Mouse (Mus musculus): ENCODE results near the gene Ncor1. TPM values are rescaled to one million over a fixed set of nuclear protein-coding genes. Genes with fewer than 3 reads are reported as not detected.
A peak's percentile ranks its signal among the peaks of the same experiment; 100 is the strongest.

Gene Ncor1
- polyA plus RNA-seq, 1 experiment from 2014 or later = 177 TPM

GRCm38 (mm10) chr11:62494754-62495275, 36.5 kb upstream of the Ncor1 start:
- H3K9ac ChIP-seq = peak overlapping the region; percentile 32; the same call in 1 of the 2 replicates
- ATAC-seq (ENCODE audit: insufficient read depth) = peak; percentile 81
- no peak for TF ChIP-seq CTCF (IDR thresholded peaks at IDR 0.05; ENCODE audit: low read depth)

GRCm38 (mm10) chr11:62493701-62494100, 35.4 kb upstream of the Ncor1 start:
- H3K36me3 ChIP-seq (ENCODE audit: insufficient read depth) = no peaks in the 10 kb centered on the region
- H3K4me2 ChIP-seq = no peak overlapping the region
- no peak overlapping the region for H3K27ac ChIP-seq (ENCODE audit: low read depth)
- TF ChIP-seq CTCF (IDR thresholded peaks at IDR 0.05; ENCODE audit: low read depth) = no peak
- H3K4me1 ChIP-seq (ENCODE audit: insufficient read depth) = peaks cover 13% of the 10 kb centered on the region
- DNase-seq = no peak
- no peaks in the 10 kb centered on the region for H3K9me3 ChIP-seq (ENCODE audit: low read depth, low read length)
- 89% methylated on average over 6 of the region's 6 CpGs for WGBS
- no peak overlapping the region for H3K4me3 ChIP-seq (ENCODE audit: low read depth, low read length)
- no peaks in the 10 kb centered on the region for H3K27me3 ChIP-seq (ENCODE audit: insufficient read depth, low read length)
- ATAC-seq (ENCODE audit: insufficient read depth) = no peak
- H3K9ac ChIP-seq = no peak overlapping the region

More at GRCm38 (mm10) chr11:62494754-62495275, 36.5 kb upstream of the Ncor1 start:
- Histone ChIP-seq H3K36me3 (ENCODE audit: insufficient read depth) (no peaks in the 10 kb centered on the region), H3K27ac (ENCODE audit: low read depth) (peak overlapping the region; percentile 91), H3K4me1 (ENCODE audit: insufficient read depth) (peaks cover 13% of the 10 kb centered on the region), H3K4me2 (no peak overlapping the region; the same call in 1 of the 2 replicates), H3K9me3 (ENCODE audit: low read depth, low read length) (no peaks in the 10 kb centered on the region), H3K4me3 (ENCODE audit: low read depth, low read length) (no peak overlapping the region), H3K27me3 (ENCODE audit: insufficient read depth, low read length) (no peaks in the 10 kb centered on the region)
- WGBS = 4% methylated on average over 6 of the region's 6 CpGs
- peak; percentile 79 for DNase-seq

- H3K9me3 ChIP-seq (ENCODE audit: low read depth, low read length) = no peaks in the 10 kb centered on the region
- no peaks in the 10 kb centered on the region for H3K4me1 ChIP-seq (ENCODE audit: insufficient read depth)
- WGBS = 90% methylated on average over 10 of the region's 10 CpGs
- no peak for TF ChIP-seq CTCF (IDR thresholded peaks at IDR 0.05; ENCODE audit: low read depth)
- H3K27ac ChIP-seq (ENCODE audit: low read depth) = no peak overlapping the region
- no peak overlapping the region for H3K4me2 ChIP-seq
- H3K9ac ChIP-seq = no peak overlapping the region
- ATAC-seq (ENCODE audit: insufficient read depth) (no peak), DNase-seq (no peak)
- H3K36me3 ChIP-seq (ENCODE audit: insufficient read depth) = no peaks in the 10 kb centered on the region
- H3K4me3 ChIP-seq (ENCODE audit: low read depth, low read length) = no peak overlapping the region
- H3K27me3 ChIP-seq (ENCODE audit: insufficient read depth, low read length) = no peaks in the 10 kb centered on the region
Observed at GRCm38 (mm10) chr11:62487540-62488350, 29.4 kb upstream of the Ncor1 start.

GRCm38 (mm10) chr11:62486949-62487348, 28.6 kb upstream of the Ncor1 start:
- Histone ChIP-seq H3K4me3 (ENCODE audit: low read depth, low read length) (no peak overlapping the region), H3K36me3 (ENCODE audit: insufficient read depth) (no peaks in the 10 kb centered on the region), H3K9me3 (ENCODE audit: low read depth, low read length) (no peaks in the 10 kb centered on the region), H3K27me3 (ENCODE audit: insufficient read depth, low read length) (no peaks in the 10 kb centered on the region), H3K27ac (ENCODE audit: low read depth) (no peak overlapping the region), H3K4me1 (ENCODE audit: insufficient read depth) (no peaks in the 10 kb centered on the region), H3K9ac (no peak overlapping the region), H3K4me2 (no peak overlapping the region)
- TF ChIP-seq CTCF (IDR thresholded peaks at IDR 0.05; ENCODE audit: low read depth) = no peak
- WGBS = 92% methylated on average over 1 of the region's 1 CpGs
- no peak for ATAC-seq (ENCODE audit: insufficient read depth)
- DNase-seq = no peak

GRCm38 (mm10) chr11:62479581-62479980, 21.2 kb upstream of the Ncor1 start:
- Histone ChIP-seq H3K27me3 (ENCODE audit: insufficient read depth, low read length) (no peaks in the 10 kb centered on the region), H3K4me1 (ENCODE audit: insufficient read depth) (no peaks in the 10 kb centered on the region), H3K4me2 (no peak overlapping the region), H3K4me3 (ENCODE audit: low read depth, low read length) (no peak overlapping the region), H3K36me3 (ENCODE audit: insufficient read depth) (no peaks in the 10 kb centered on the region), H3K9me3 (ENCODE audit: low read depth, low read length) (no peaks in the 10 kb centered on the region), H3K27ac (ENCODE audit: low read depth) (no peak overlapping the region), H3K9ac (no peak overlapping the region)
- DNase-seq (no peak), ATAC-seq (ENCODE audit: insufficient read depth) (no peak)
- 69% methylated on average over 5 of the region's 5 CpGs for WGBS
- no peak for TF ChIP-seq CTCF (IDR thresholded peaks at IDR 0.05; ENCODE audit: low read depth)

GRCm38 (mm10) chr11:62478931-62479330, 20.6 kb upstream of the Ncor1 start:
- Histone ChIP-seq H3K4me2 (no peak overlapping the region), H3K9me3 (ENCODE audit: low read depth, low read length) (no peaks in the 10 kb centered on the region), H3K4me3 (ENCODE audit: low read depth, low read length) (no peak overlapping the region), H3K4me1 (ENCODE audit: insufficient read depth) (no peaks in the 10 kb centered on the region), H3K36me3 (ENCODE audit: insufficient read depth) (no peaks in the 10 kb centered on the region), H3K27ac (ENCODE audit: low read depth) (no peak overlapping the region), H3K9ac (no peak overlapping the region), H3K27me3 (ENCODE audit: insufficient read depth, low read length) (no peaks in the 10 kb centered on the region)
- DNase-seq = no peak
- TF ChIP-seq CTCF (IDR thresholded peaks at IDR 0.05; ENCODE audit: low read depth) = no peak
- ATAC-seq (ENCODE audit: insufficient read depth) = no peak
- 66% methylated on average over 6 of the region's 6 CpGs for WGBS

GRCm38 (mm10) chr11:62476156-62476555, 17.8 kb upstream of the Ncor1 start:
- Histone ChIP-seq H3K27ac (ENCODE audit: low read depth) (no peak overlapping the region), H3K9me3 (ENCODE audit: low read depth, low read length) (no peaks in the 10 kb centered on the region), H3K4me2 (no peak overlapping the region), H3K4me1 (ENCODE audit: insufficient read depth) (no peaks in the 10 kb centered on the region), H3K4me3 (ENCODE audit: low read depth, low read length) (no peak overlapping the region), H3K9ac (no peak overlapping the region), H3K36me3 (ENCODE audit: insufficient read depth) (no peaks in the 10 kb centered on the region), H3K27me3 (ENCODE audit: insufficient read depth, low read length) (no peaks in the 10 kb centered on the region)
- DNase-seq (no peak), ATAC-seq (ENCODE audit: insufficient read depth) (no peak)
- 86% methylated on average over 4 of the region's 4 CpGs for WGBS
- TF ChIP-seq CTCF (IDR thresholded peaks at IDR 0.05; ENCODE audit: low read depth) = no peak
